In the genomic region with DNA sequence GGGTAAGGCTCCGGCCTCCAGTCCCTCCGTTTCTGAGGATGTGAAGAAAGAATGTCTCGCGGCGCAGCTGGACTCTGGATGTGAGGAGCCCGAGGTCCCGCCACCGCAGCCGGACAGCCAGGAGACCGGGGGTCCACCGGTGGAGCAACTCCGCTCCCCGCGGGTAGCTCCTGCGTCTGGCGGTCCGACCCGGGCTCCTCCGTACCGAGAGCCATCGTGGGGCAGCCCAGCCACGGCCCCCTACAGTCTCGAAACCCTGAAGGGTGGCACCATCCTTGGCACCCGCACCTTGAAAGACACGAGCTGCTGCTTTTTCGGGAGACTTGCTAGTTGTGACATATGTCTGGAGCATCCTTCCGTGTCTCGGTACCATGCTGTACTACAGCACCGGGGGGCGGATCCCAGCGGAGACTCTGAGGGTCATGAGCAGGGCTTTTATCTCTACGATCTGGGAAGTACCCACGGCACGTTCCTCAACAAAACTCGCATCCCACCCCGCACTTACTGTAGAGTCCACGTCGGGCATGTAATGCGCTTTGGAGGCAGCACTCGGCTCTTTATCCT, we compare ENCODE assay signal across 8 mouse cellular contexts. TPM values are rescaled to one million over a fixed set of nuclear protein-coding genes. Genes with fewer than 3 reads are reported as not detected.
DNase-seq lines count a peak whose midpoint lies in the region; ATAC-seq lines count a peak whose summit lies in the region.

No protein-coding gene starts in this region.

- H3K36me3 ChIP-seq in kidney, embryonic 14.5 days (ENCODE audit: control insufficient read depth, insufficient read depth, low read length) = peaks cover 25% of the 10 kb centered on the region
- peaks cover 34% of the 10 kb centered on the region for H3K36me3 ChIP-seq in liver, embryonic 15.5 days (replicated peaks)

- no peak for DNase-seq in kidney, postnatal 10 days
- peak; percentile 34 for DNase-seq in MN1 (ENCODE audit: low spot score)
- no peak for DNase-seq in T-cell, adult 2 months (ENCODE audit: low spot score)
- no peak for DNase-seq in cerebellum, adult 8-10 months
- no peak for DNase-seq in spleen, adult 12 weeks (ENCODE audit: low spot score)

- peak overlapping the region; percentile 81 for H3K9ac ChIP-seq in kidney, embryonic 14.5 days (ENCODE audit: low read depth, low read length)
- H3K9ac ChIP-seq in liver, embryonic 15.5 days = peak overlapping the region; percentile 82

- no peak; the same call in 1 of the 2 replicates for ATAC-seq in kidney, embryonic 14.5 days (ENCODE audit: low FRiP score, low TSS enrichment)
- peak; percentile 26 for ATAC-seq in granulocyte monocyte progenitor cell, adult 5-6 weeks (replicated peaks; ENCODE audit: poor library complexity, severe bottlenecking)
- peak; percentile 41 for ATAC-seq in liver, embryonic 15.5 days (ENCODE audit: insufficient read depth)

- peak overlapping the region; percentile 83 for H3K27ac ChIP-seq in kidney, embryonic 14.5 days (ENCODE audit: low read depth, low read length)
- H3K27ac ChIP-seq in liver, embryonic 15.5 days (replicated peaks) = peak overlapping the region; percentile 75

- H3K27me3 ChIP-seq in kidney, embryonic 14.5 days (ENCODE audit: control insufficient read depth, insufficient read depth, low read length) = no peaks in the 10 kb centered on the region
- no peaks in the 10 kb centered on the region for H3K27me3 ChIP-seq in liver, embryonic 15.5 days

- peaks cover 16% of the 10 kb centered on the region for H3K4me1 ChIP-seq in kidney, embryonic 14.5 days (ENCODE audit: control insufficient read depth, insufficient read depth, low read length)
- peaks cover 19% of the 10 kb centered on the region for H3K4me1 ChIP-seq in liver, embryonic 15.5 days (replicated peaks)

- H3K4me3 ChIP-seq in kidney, embryonic 14.5 days (ENCODE audit: low read length) = peak overlapping the region; percentile 98
- peak overlapping the region; percentile 92 for H3K4me3 ChIP-seq in liver, embryonic 15.5 days (replicated peaks)

- peak overlapping the region; percentile 93 for H3K4me2 ChIP-seq in kidney, embryonic 14.5 days (replicated peaks; ENCODE audit: low read depth, low read length)
- H3K4me2 ChIP-seq in liver, embryonic 15.5 days = peak overlapping the region; percentile 89

- no peaks in the 10 kb centered on the region for H3K9me3 ChIP-seq in kidney, embryonic 14.5 days (ENCODE audit: control insufficient read depth, low read length)
- H3K9me3 ChIP-seq in liver, embryonic 15.5 days (replicated peaks) = no peaks in the 10 kb centered on the region

- 3% methylated on average over 33 of the region's 40 CpGs for WGBS in kidney, embryonic 14.5 days
- 1% methylated on average over 40 of the region's 40 CpGs for WGBS in liver, embryonic 15.5 days (ENCODE audit: insufficient replicate concordance)

RNA-seq across cellular contexts. Expression of a gene that starts 0.4 kb away (rescaled TPM):
- 31.1 and 31.2 TPM in 2 replicates for polyA plus RNA-seq in kidney, embryonic 14.5 days (2014; fragmentation: Nextera tagmentation; extraction: Ambion mirVana)
- 32.1 and 37.3 TPM in 2 replicates for total RNA-seq in granulocyte monocyte progenitor cell, adult 5-6 weeks (2014; fragmentation: Nextera tagmentation)
- total RNA-seq in granulocyte monocyte progenitor cell, adult 5-6 weeks (2017) = 45.1 and 53.4 TPM in 2 replicates
- 9.6 and 11.1 TPM in 2 replicates for polyA plus RNA-seq in liver, embryonic 15.5 days (2015; fragmentation: Nextera tagmentation; extraction: Ambion mirVana)

RNA-seq across cellular contexts. Expression of a gene that starts 0.4 kb away (rescaled TPM):
- polyA plus RNA-seq in kidney, embryonic 14.5 days (2014; fragmentation: Nextera tagmentation; extraction: Ambion mirVana) = 18.5 and 23.8 TPM in 2 replicates
- total RNA-seq in granulocyte monocyte progenitor cell, adult 5-6 weeks (2014; fragmentation: Nextera tagmentation) = 13.8 and 19.2 TPM in 2 replicates
- total RNA-seq in granulocyte monocyte progenitor cell, adult 5-6 weeks (2017) = 18.0 and 20.3 TPM in 2 replicates
- 7.4 and 7.6 TPM in 2 replicates for polyA plus RNA-seq in liver, embryonic 15.5 days (2015; fragmentation: Nextera tagmentation; extraction: Ambion mirVana)

RNA-seq across cellular contexts. Expression of a gene that starts 32.7 kb away (rescaled TPM):
- polyA plus RNA-seq in kidney, embryonic 14.5 days (2014; fragmentation: Nextera tagmentation; extraction: Ambion mirVana) = 55.8 and 72.0 TPM in 2 replicates
- total RNA-seq in granulocyte monocyte progenitor cell, adult 5-6 weeks (2014; fragmentation: Nextera tagmentation) = 22.0 and 31.5 TPM in 2 replicates
- 35.3 and 46.6 TPM in 2 replicates for total RNA-seq in granulocyte monocyte progenitor cell, adult 5-6 weeks (2017)
- polyA plus RNA-seq in liver, embryonic 15.5 days (2015; fragmentation: Nextera tagmentation; extraction: Ambion mirVana) = 16.3 and 18.5 TPM in 2 replicates

RNA-seq across cellular contexts. Expression of a gene that starts 41.7 kb away (rescaled TPM):
- 0.08 and 0.09 TPM in 2 replicates for polyA plus RNA-seq in kidney, embryonic 14.5 days (2014; fragmentation: Nextera tagmentation; extraction: Ambion mirVana)
- not detected in 2 replicates for total RNA-seq in granulocyte monocyte progenitor cell, adult 5-6 weeks (2014; fragmentation: Nextera tagmentation)
- total RNA-seq in granulocyte monocyte progenitor cell, adult 5-6 weeks (2017) = not detected in 2 replicates
- polyA plus RNA-seq in liver, embryonic 15.5 days (2015; fragmentation: Nextera tagmentation; extraction: Ambion mirVana) = not detected in 2 replicates
